In genomic region chr7:49428947-49429346, GRCm38 (mm10) we compare ENCODE assay signal across 9 mouse cellular contexts.
DNase-seq lines count a peak whose midpoint lies in the region; ATAC-seq and TF ChIP-seq lines count a peak whose summit lies in the region.
"Had no signal": no experiment of that assay in that cellular context is flagged by ENCODE, and none has a peak within 500 bp of the region (broad histone marks: within the 10 kb centered on the region; RNA-seq: fewer than 3 reads in every experiment).

No protein-coding gene starts in this region.

- H3K4me3 ChIP-seq in kidney, embryonic 15.5 days (replicated peaks), result no peak overlapping the region
- no peak overlapping the region for H3K4me3 ChIP-seq in neural tube, embryonic 12.5 days
- no peak overlapping the region for H3K4me3 ChIP-seq in left cerebral cortex, adult 2 months

- no peaks in the 10 kb centered on the region for H3K9me3 ChIP-seq in kidney, embryonic 15.5 days (replicated peaks)
- H3K9me3 ChIP-seq in neural tube, embryonic 12.5 days, result no peaks in the 10 kb centered on the region

- no peaks in the 10 kb centered on the region for H3K36me3 ChIP-seq in kidney, embryonic 15.5 days
- no peaks in the 10 kb centered on the region for H3K36me3 ChIP-seq in neural tube, embryonic 12.5 days

- peak; percentile 74 for ATAC-seq in kidney, embryonic 15.5 days (replicated peaks; ENCODE audit: low FRiP score)
- peak; percentile 81 for ATAC-seq in neural tube, embryonic 12.5 days (ENCODE audit: low FRiP score, low read depth)

- intact Hi-C loops in left cerebral cortex, adult 2 months (cut with DNase I), result loop anchor here (5.0 kb wide), 1 partner anchor 177 kb away; no protein-coding TSS in a partner anchor
- intact Hi-C loops in heart, postnatal 25 days (cut with DNase I), result loop anchor here (5.0 kb wide), 1 partner anchor 157 kb away; no protein-coding TSS in a partner anchor

- DNase-seq in kidney, postnatal 36 days, result no peak
- DNase-seq in embryo, embryonic 11 days, result peak; percentile 48
- DNase-seq in liver, result peak; percentile 39
- DNase-seq in left cerebral cortex, adult 2 months (ENCODE audit: extremely low spot score in 1 of 2, low spot score in 2 of 2), result no peak
- no peak for DNase-seq in spleen, postnatal 4 days (ENCODE audit: low spot score in 2 of 2)
- no peak for DNase-seq in heart, postnatal 25 days (ENCODE audit: low spot score)
- DNase-seq: heart, postnatal 36 days had no signal

- H3K9ac ChIP-seq in kidney, embryonic 15.5 days, result no peak overlapping the region
- H3K9ac ChIP-seq in neural tube, embryonic 12.5 days, result no peak overlapping the region

- H3K27ac ChIP-seq in kidney, embryonic 15.5 days, result no peak overlapping the region
- no peak overlapping the region for H3K27ac ChIP-seq in neural tube, embryonic 12.5 days
- no peak overlapping the region for H3K27ac ChIP-seq in left cerebral cortex, adult 2 months

- no peak overlapping the region for H3K4me2 ChIP-seq in kidney, embryonic 15.5 days
- no peak overlapping the region for H3K4me2 ChIP-seq in neural tube, embryonic 12.5 days (replicated peaks)

- no peak for TF ChIP-seq CTCF in left cerebral cortex, adult 2 months (IDR thresholded peaks at IDR 0.05)

- no peaks in the 10 kb centered on the region for H3K4me1 ChIP-seq in kidney, embryonic 15.5 days
- no peaks in the 10 kb centered on the region for H3K4me1 ChIP-seq in neural tube, embryonic 12.5 days

- 77% methylated on average over 5 of the region's 5 CpGs for WGBS in kidney, embryonic 15.5 days
- 77% methylated on average over 5 of the region's 5 CpGs for WGBS in neural tube, embryonic 12.5 days

- no peaks in the 10 kb centered on the region for H3K27me3 ChIP-seq in kidney, embryonic 15.5 days
- no peaks in the 10 kb centered on the region for H3K27me3 ChIP-seq in neural tube, embryonic 12.5 days (replicated peaks)

Comparison
In these comparisons a context has a peak if more than half of its experiments do, and no peak if none do; other contexts are left out.
1. DNase-seq: peak in embryo, embryonic 11 days (single experiment) and liver (single experiment); none in kidney, postnatal 36 days (0 of 2), left cerebral cortex, adult 2 months (0 of 2), spleen, postnatal 4 days (0 of 2) and heart, postnatal 25 days (single experiment).